Mouse (Mus musculus): ENCODE data around the gene Olfr1445. TPM values are rescaled to one million over a fixed set of nuclear protein-coding genes. Genes with fewer than 3 reads are reported as not detected.

The Olfr1445 gene
- not detected for polyA plus RNA-seq (2015; fragmentation: Illumina TruSeq; extraction: RNeasy Lipid Tissue Mini Kit (QIAGEN cat#74804); ENCODE audit: insufficient read depth, low replicate concordance)

DNA sequence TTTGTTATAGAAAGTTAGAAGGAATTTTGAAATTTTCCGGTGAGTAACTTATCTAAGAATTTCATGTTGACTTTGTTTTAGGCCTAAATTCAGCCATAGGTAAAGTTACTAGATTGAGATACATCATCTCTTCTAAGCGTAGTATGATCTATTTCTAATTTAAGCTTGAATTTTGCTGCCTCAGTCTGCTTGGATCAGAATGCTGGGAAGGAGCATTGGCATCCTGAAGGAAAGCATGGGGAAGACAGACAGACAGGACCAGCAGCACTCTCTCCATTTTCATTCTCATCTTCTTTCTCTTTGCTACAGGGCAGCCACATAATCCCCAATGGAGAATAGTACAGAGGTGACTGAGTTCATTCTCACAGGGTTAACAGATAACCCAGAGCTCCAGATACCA, at the start of gene Olfr1445:
TSS of gene Olfr1445 (plus strand) at position 301 of the 400 bp plus-strand sequence.

DNA sequence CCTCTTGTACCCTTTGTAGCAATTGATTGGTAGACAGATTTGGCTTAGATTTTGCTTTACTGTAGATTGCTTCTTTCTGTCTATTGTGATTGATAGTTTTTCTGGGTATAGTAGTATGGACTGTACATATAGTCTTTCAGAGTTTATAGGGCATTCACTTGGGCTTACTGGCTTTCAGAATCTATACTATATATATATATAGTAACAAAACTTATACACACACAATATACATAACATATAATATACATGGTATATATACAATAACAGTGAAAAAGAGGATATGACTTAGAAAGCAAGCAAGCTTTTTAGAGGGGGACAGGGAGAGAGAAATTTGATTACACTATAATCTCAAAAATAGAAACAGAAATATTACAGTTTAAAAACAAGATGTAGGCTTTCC, 37.3 kb upstream of the Olfr1445 start, which contains the start of gene Gm5244:
TSS of gene Gm5244 (plus strand) at position 301 of the 400 bp plus-strand sequence.

GRCm38 (mm10) chr19:12856983-12857382, 26.7 kb upstream of the Olfr1445 start, which contains the start of gene Olfr1444:
TSS of gene Olfr1444 (plus strand) at chr19:12857283.

GRCm38 (mm10) chr19:12893424-12893823, 9.8 kb downstream of the Olfr1445 start, which contains the start of gene Olfr1446:
TSS of gene Olfr1446 (minus strand) at chr19:12893524.

DNA sequence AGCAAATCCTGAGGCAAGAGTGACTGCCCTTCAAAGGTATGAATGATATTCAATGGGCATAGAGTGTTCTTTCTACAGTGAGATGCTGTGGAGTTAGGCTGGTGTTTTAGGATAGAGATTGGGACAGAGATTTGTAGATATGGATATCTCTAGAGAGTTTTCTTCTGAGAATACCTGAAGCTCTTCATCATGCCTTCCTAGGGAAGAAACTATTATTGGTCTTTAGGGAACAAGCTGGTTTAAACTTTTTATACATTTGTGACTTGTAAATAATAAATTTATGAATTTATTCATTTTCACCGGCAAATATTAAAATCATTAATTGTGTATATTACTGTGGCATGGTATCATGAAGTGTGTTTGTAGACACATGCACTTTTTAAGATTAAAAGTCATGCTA, 20.0 kb downstream of the Olfr1445 start, which contains the start of gene Olfr1447:
TSS of gene Olfr1447 (minus strand) at position 101 of the 400 bp plus-strand sequence.

DNA sequence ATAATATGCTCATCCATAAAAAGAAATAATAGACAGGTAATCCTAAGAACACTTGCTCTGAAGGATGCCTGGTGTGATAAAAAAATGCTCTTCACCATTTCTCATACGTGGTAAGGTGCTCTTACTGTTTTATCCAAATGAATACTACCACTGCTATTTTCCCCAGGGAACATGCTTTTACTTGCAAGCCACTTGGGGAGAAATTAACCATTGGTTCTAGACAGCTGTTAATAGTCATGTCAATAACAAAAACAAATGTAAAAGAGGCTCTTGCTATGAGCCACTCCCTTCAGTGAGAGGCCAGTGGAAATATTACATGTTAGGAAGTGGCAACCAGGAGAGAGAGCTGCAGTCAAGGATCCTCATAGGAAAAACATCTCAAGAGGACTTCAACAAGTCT, 40.7 kb downstream of the Olfr1445 start, which contains the start of gene Olfr1448:
TSS of gene Olfr1448 (minus strand) at position 101 of the 400 bp plus-strand sequence.

GRCm38 (mm10) chr19:12930540-12930939, 46.9 kb downstream of the Olfr1445 start, which contains the start of gene Olfr1449:
TSS of gene Olfr1449 (plus strand) at chr19:12930840.

Other genes starting within 250 kb of the Olfr1445 start
- not detected for gene Olfr1442, start 213.4 kb upstream of the Olfr1445 start, polyA plus RNA-seq (2015; fragmentation: Illumina TruSeq; extraction: RNeasy Lipid Tissue Mini Kit (QIAGEN cat#74804); ENCODE audit: insufficient read depth, low replicate concordance)
- gene Olfr1443, start 205.7 kb upstream of the Olfr1445 start, polyA plus RNA-seq (2015; fragmentation: Illumina TruSeq; extraction: RNeasy Lipid Tissue Mini Kit (QIAGEN cat#74804); ENCODE audit: insufficient read depth, low replicate concordance), result not detected
- not detected for gene Keg1, start 188.1 kb upstream of the Olfr1445 start, polyA plus RNA-seq (2015; fragmentation: Illumina TruSeq; extraction: RNeasy Lipid Tissue Mini Kit (QIAGEN cat#74804); ENCODE audit: insufficient read depth, low replicate concordance)
- 3.0 TPM for gene Cntf, start 118.2 kb upstream of the Olfr1445 start, polyA plus RNA-seq (2015; fragmentation: Illumina TruSeq; extraction: RNeasy Lipid Tissue Mini Kit (QIAGEN cat#74804); ENCODE audit: insufficient read depth, low replicate concordance)
- gene Zfp91, start 87.7 kb upstream of the Olfr1445 start, polyA plus RNA-seq (2015; fragmentation: Illumina TruSeq; extraction: RNeasy Lipid Tissue Mini Kit (QIAGEN cat#74804); ENCODE audit: insufficient read depth, low replicate concordance), result 89.9 TPM
- 86.4 TPM for gene Lpxn, start 87.7 kb upstream of the Olfr1445 start, polyA plus RNA-seq (2015; fragmentation: Illumina TruSeq; extraction: RNeasy Lipid Tissue Mini Kit (QIAGEN cat#74804); ENCODE audit: insufficient read depth, low replicate concordance)
- 0.37 TPM for gene Gm5244, start 37.2 kb upstream of the Olfr1445 start, polyA plus RNA-seq (2015; fragmentation: Illumina TruSeq; extraction: RNeasy Lipid Tissue Mini Kit (QIAGEN cat#74804); ENCODE audit: insufficient read depth, low replicate concordance)
- gene Olfr1444, start 26.6 kb upstream of the Olfr1445 start, polyA plus RNA-seq (2015; fragmentation: Illumina TruSeq; extraction: RNeasy Lipid Tissue Mini Kit (QIAGEN cat#74804); ENCODE audit: insufficient read depth, low replicate concordance), result 0.65 TPM
- not detected for gene Olfr1446, start 9.7 kb downstream of the Olfr1445 start, polyA plus RNA-seq (2015; fragmentation: Illumina TruSeq; extraction: RNeasy Lipid Tissue Mini Kit (QIAGEN cat#74804); ENCODE audit: insufficient read depth, low replicate concordance)
- gene Olfr1447, start 19.9 kb downstream of the Olfr1445 start, polyA plus RNA-seq (2015; fragmentation: Illumina TruSeq; extraction: RNeasy Lipid Tissue Mini Kit (QIAGEN cat#74804); ENCODE audit: insufficient read depth, low replicate concordance), result not detected
- not detected for gene Olfr1448, start 40.6 kb downstream of the Olfr1445 start, polyA plus RNA-seq (2015; fragmentation: Illumina TruSeq; extraction: RNeasy Lipid Tissue Mini Kit (QIAGEN cat#74804); ENCODE audit: insufficient read depth, low replicate concordance)
- not detected for gene Olfr1449, start 47.0 kb downstream of the Olfr1445 start, polyA plus RNA-seq (2015; fragmentation: Illumina TruSeq; extraction: RNeasy Lipid Tissue Mini Kit (QIAGEN cat#74804); ENCODE audit: insufficient read depth, low replicate concordance)
- gene Olfr1450, start 66.4 kb downstream of the Olfr1445 start, polyA plus RNA-seq (2015; fragmentation: Illumina TruSeq; extraction: RNeasy Lipid Tissue Mini Kit (QIAGEN cat#74804); ENCODE audit: insufficient read depth, low replicate concordance), result not detected
- gene Olfr1451, start 111.2 kb downstream of the Olfr1445 start, polyA plus RNA-seq (2015; fragmentation: Illumina TruSeq; extraction: RNeasy Lipid Tissue Mini Kit (QIAGEN cat#74804); ENCODE audit: insufficient read depth, low replicate concordance), result not detected
- gene Olfr1453, start 144.5 kb downstream of the Olfr1445 start, polyA plus RNA-seq (2015; fragmentation: Illumina TruSeq; extraction: RNeasy Lipid Tissue Mini Kit (QIAGEN cat#74804); ENCODE audit: insufficient read depth, low replicate concordance), result not detected
- gene Olfr1454, start 176.8 kb downstream of the Olfr1445 start, polyA plus RNA-seq (2015; fragmentation: Illumina TruSeq; extraction: RNeasy Lipid Tissue Mini Kit (QIAGEN cat#74804); ENCODE audit: insufficient read depth, low replicate concordance), result not detected
- gene Olfr1457, start 214.0 kb downstream of the Olfr1445 start, polyA plus RNA-seq (2015; fragmentation: Illumina TruSeq; extraction: RNeasy Lipid Tissue Mini Kit (QIAGEN cat#74804); ENCODE audit: insufficient read depth, low replicate concordance), result not detected
- not detected for gene Olfr1458, start 222.9 kb downstream of the Olfr1445 start, polyA plus RNA-seq (2015; fragmentation: Illumina TruSeq; extraction: RNeasy Lipid Tissue Mini Kit (QIAGEN cat#74804); ENCODE audit: insufficient read depth, low replicate concordance)